Comparison of ENCODE assay signal across 25 mouse cellular contexts in the genomic region with DNA sequence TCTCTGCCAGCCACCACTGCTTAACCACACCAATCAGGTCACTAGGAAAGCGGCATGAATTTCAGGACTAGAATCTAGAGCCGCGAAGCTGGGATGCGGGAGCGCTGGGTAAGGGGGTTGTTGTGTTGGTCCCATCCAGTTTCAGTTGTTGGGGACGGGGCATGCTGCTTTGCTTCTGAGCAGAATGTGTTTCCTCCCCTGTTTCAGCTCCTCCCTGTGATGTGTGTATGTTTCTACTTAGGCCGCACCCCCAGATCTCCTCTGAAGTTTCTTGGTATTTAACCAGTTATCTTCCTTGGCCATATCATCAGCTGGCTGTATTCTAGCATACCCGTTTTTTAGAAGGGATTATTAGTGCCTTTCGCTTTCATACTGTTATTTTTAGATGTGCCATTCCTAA. TPM values are rescaled to one million over a fixed set of nuclear protein-coding genes. Genes with fewer than 3 reads are reported as not detected.
DNase-seq lines count a peak whose midpoint lies in the region; ATAC-seq and TF ChIP-seq lines count a peak whose summit lies in the region.
"Had no signal": no experiment of that assay in that cellular context is flagged by ENCODE, and none has a peak within 500 bp of the region (broad histone marks: within the 10 kb centered on the region; RNA-seq: fewer than 3 reads in every experiment).

No protein-coding gene starts in this region.

- no peak for ATAC-seq in heart, embryonic 16.5 days (replicated peaks; ENCODE audit: extremely low read depth, insufficient read depth, low FRiP score)
- ATAC-seq: forebrain, embryonic 14.5 days; liver, postnatal 0 days; lung, postnatal 0 days; midbrain, embryonic 16.5 days had no signal

- no peak overlapping the region for H3K4me2 ChIP-seq in heart, embryonic 16.5 days (ENCODE audit: low read depth, low read length)
- H3K4me2 ChIP-seq: hindbrain, embryonic 12.5 days; neural tube, embryonic 15.5 days had no signal

- H3K4me1 ChIP-seq in heart, embryonic 16.5 days (ENCODE audit: control insufficient read depth, insufficient read depth, low read length), result peaks cover 14% of the 10 kb centered on the region
- peaks cover 32% of the 10 kb centered on the region for H3K4me1 ChIP-seq in E14TG2a.4 (replicated peaks; ENCODE audit: low read depth, low read length)
- H3K4me1 ChIP-seq in brown adipose tissue, adult 24 weeks (ENCODE audit: control insufficient read depth, insufficient read depth, insufficient read length, low read length), result no peaks in the 10 kb centered on the region; the same call in 1 of the 2 replicates
- H3K4me1 ChIP-seq: hindbrain, embryonic 12.5 days; neural tube, embryonic 15.5 days had no signal

- DNase-seq in heart, adult 18-20 months, result no peak
- peak; percentile 76 for DNase-seq in ES-CJ7 (ENCODE audit: low read depth, low spot score)
- DNase-seq in T-cell, adult 2 months (ENCODE audit: low spot score), result no peak
- no peak for DNase-seq in cerebellum, postnatal 36 days
- DNase-seq: adrenal gland, postnatal 14 days; cerebellum, adult 8-10 months; gastrocnemius, postnatal 10 days; heart, postnatal 14 days; kidney, adult 18-20 months; layer of hippocampus, adult 9-11 months; liver, postnatal 0 days; right cerebral cortex, adult 18-20 months had no signal

- peaks cover 3% of the 10 kb centered on the region; the same call in 1 of the 2 replicates for H3K9me3 ChIP-seq in heart, embryonic 16.5 days (replicated peaks; ENCODE audit: control insufficient read depth, low read length)
- H3K9me3 ChIP-seq in E14TG2a.4 (ENCODE audit: low read length), result no peaks in the 10 kb centered on the region
- H3K9me3 ChIP-seq: hindbrain, embryonic 12.5 days; neural tube, embryonic 15.5 days had no signal

- TF ChIP-seq CTCF in E14TG2a.4 (conservative IDR thresholded peaks at IDR 0.05; ENCODE audit: low read length), result no peak

- H3K36me3 ChIP-seq in heart, embryonic 16.5 days (ENCODE audit: control insufficient read depth, insufficient read depth), result peaks cover 23% of the 10 kb centered on the region
- H3K36me3 ChIP-seq in E14TG2a.4 (ENCODE audit: insufficient read depth, low read length), result peaks cover 10% of the 10 kb centered on the region
- H3K36me3 ChIP-seq: neural tube, embryonic 15.5 days had no signal

- 82% methylated on average over 9 of the region's 9 CpGs for WGBS in heart, embryonic 16.5 days

- H3K9ac ChIP-seq in heart, embryonic 16.5 days (ENCODE audit: low read length), result no peak overlapping the region
- H3K9ac ChIP-seq: hindbrain, embryonic 12.5 days; liver, postnatal 0 days; neural tube, embryonic 15.5 days had no signal

- no peak overlapping the region for H3K4me3 ChIP-seq in heart, embryonic 16.5 days (ENCODE audit: low read length)
- peak overlapping the region; percentile 58 for H3K4me3 ChIP-seq in E14TG2a.4 (replicated peaks; ENCODE audit: low read length)
- H3K4me3 ChIP-seq in brown adipose tissue, adult 24 weeks (ENCODE audit: insufficient read depth, low read depth, low read length), result no peak overlapping the region
- H3K4me3 ChIP-seq: hindbrain, embryonic 12.5 days; neural tube, embryonic 15.5 days had no signal

- 0 out of 2 replicates have a peak overlapping the region, but pooled peaks have one; percentile 62 for H3K27ac ChIP-seq in heart, embryonic 16.5 days (ENCODE audit: low read length)
- H3K27ac ChIP-seq in brown adipose tissue, adult 24 weeks (replicated peaks; ENCODE audit: low read depth, low read length), result peak overlapping the region; percentile 80
- H3K27ac ChIP-seq: hindbrain, embryonic 12.5 days; macrophage; neural tube, embryonic 15.5 days; stomach, postnatal 0 days had no signal

- H3K27me3 ChIP-seq in heart, embryonic 16.5 days (ENCODE audit: control insufficient read depth, insufficient read depth, low read length), result no peaks in the 10 kb centered on the region
- no peaks in the 10 kb centered on the region for H3K27me3 ChIP-seq in E14TG2a.4 (ENCODE audit: insufficient read depth, low read length)
- H3K27me3 ChIP-seq: CH12.LX; hindbrain, embryonic 12.5 days; neural tube, embryonic 15.5 days; Patski had no signal

RNA-seq across cellular contexts. Expression of a gene that starts 29.9 kb away (rescaled TPM):
- 7.2 and 8.0 TPM in 2 replicates for polyA plus RNA-seq in heart, embryonic 16.5 days (2015; fragmentation: Nextera tagmentation; extraction: Ambion mirVana)
- under 1 TPM; 0.22 to 0.41 TPM for total RNA-seq in heart, adult 18-20 months (2021)
- not detected in 2 replicates for polyA plus RNA-seq in brown adipose tissue, adult 24 weeks (2012; ENCODE audit: insufficient read depth, insufficient read length, missing spikeins)
- polyA plus RNA-seq: large intestine, adult 2 months had no signal
